Mouse (Mus musculus) adrenal gland, adult 8-10 months (tissue): ENCODE measurements around the gene Cdca3. TPM values are rescaled to one million over a fixed set of nuclear protein-coding genes. Genes with fewer than 3 reads are reported as not detected.

Source experiments
- DNase-seq: peaks from one replicate; pipeline ENCODE4 v3.0.0; 2022
- total RNA-seq, 4 experiments: library from RNA; stranded (reverse); gene quantifications; 2 replicates each; pipeline ENCODE4 v1.2.4; 2022

The Cdca3 gene
- total RNA-seq, 4 experiments from 2014 or later, result 1.9 to 4.4 (median 2.7) TPM

DNA sequence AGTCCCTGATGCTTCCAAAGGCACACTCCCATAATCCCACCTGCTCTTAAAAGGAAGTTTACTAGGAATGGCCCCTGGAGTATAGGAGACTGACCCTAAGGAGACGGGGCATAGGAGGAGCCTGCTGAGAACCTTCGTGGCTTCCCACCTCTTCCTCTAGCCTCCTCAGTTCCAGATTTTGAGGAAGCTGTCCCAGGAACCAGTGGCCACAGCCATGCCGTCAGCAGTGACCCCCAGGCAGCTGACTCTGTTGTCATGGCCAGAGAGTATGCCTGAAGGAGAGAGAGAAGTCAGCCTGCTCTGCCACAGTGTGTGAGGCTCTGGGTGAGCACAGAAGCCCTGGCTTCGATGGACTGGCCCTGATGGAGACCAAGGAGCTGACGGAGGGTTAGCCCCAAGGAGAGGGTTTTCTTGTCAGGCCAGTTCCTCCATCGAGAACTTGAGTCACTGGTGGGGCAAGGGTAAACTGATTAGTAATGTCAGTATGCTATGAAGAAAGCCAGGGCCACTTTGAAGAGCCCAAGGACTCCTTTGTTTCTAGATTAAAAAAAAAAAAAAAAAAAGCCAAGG lies 5.2 kb downstream of the Cdca3 start:
- DNase-seq, result no peak

DNA sequence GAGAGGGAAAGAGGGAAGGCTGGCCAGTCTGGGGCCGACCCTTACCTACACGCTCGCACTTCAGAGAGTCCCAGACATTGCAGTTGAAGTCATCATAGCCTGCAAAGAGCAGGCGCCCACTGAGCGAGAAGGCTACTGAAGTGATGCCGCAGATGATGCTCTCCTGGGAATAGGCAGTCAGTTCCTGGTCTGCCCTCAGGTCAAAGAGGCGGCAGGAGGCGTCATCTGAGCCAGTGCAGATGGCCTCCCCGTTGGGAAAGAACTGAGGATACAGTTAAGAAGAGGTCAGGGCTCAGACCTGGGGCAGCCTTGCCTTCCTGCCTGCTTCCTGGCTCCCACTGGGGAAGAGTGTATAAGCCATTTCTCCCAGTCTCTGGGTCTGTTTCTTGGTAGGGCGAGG lies 6.2 kb downstream of the Cdca3 start:
- no peak for DNase-seq

- DNase-seq, result no peak
Observed at GRCm38 (mm10) chr6:124836411-124836810, 7.1 kb downstream of the Cdca3 start.

GRCm38 (mm10) chr6:124839805-124840204 lies 10.5 kb downstream of the Cdca3 start:
- no peak for DNase-seq

GRCm38 (mm10) chr6:124840241-124841167 lies 11.2 kb downstream of the Cdca3 start, which contains the start of gene Gnb3:
Gnb3 (minus strand) TSS chr6:124840275.
- no peak for DNase-seq

DNA sequence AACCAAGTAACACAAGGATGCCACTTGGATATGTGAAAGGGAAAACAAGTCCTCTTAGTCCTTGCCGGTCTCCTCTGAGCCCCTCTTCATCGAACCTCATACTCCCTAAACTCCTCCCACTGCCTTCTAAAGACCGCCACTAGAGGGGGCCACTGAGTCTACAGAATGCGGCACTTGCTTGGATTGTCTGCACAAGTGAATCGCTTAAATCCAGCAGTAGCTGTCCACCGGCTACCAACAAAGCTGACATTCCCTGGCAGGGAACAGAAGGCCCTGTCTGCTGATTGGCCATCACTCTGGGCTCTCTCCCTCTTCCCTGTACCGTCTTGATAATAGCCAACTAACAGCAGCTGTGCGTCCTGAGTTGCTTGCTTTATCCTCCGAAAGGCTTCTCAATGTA lies 18.0 kb downstream of the Cdca3 start:
- DNase-seq, result peak; percentile 78

- DNase-seq, result no peak
Observed at GRCm38 (mm10) chr6:124850535-124850934, 21.2 kb downstream of the Cdca3 start.

DNA sequence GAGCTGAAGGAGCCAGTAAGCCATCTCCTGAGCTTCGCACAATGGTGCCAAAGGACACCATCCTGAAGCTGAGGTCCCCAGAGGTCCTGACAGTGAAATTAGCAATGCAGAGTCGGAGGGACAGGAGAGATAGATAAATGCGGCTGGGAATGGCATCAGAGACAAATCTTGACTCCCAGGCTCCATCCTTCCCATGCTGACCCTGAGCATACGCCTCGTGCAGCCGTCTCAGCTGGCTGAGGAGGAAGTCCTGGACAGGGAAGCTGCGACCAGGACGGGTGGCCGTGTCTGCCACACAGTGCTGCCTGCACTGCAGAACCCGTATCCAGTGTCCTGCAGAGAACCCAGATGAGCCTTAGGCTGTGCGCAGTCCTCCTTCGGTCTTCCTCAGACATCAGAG lies 25.3 kb downstream of the Cdca3 start:
- no peak for DNase-seq

- DNase-seq, result no peak
Observed at GRCm38 (mm10) chr6:124856321-124856720, 27.0 kb downstream of the Cdca3 start.

GRCm38 (mm10) chr6:124856916-124857839 lies 27.8 kb downstream of the Cdca3 start, which contains the start of gene P3h3:
P3h3 (minus strand) TSS chr6:124857752.
- DNase-seq, result peak; percentile 72

GRCm38 (mm10) chr6:124857840-124858530 lies 28.6 kb downstream of the Cdca3 start:
- DNase-seq, result no peak

- no peak for DNase-seq
Observed at GRCm38 (mm10) chr6:124858561-124859318, 29.4 kb downstream of the Cdca3 start.

DNA sequence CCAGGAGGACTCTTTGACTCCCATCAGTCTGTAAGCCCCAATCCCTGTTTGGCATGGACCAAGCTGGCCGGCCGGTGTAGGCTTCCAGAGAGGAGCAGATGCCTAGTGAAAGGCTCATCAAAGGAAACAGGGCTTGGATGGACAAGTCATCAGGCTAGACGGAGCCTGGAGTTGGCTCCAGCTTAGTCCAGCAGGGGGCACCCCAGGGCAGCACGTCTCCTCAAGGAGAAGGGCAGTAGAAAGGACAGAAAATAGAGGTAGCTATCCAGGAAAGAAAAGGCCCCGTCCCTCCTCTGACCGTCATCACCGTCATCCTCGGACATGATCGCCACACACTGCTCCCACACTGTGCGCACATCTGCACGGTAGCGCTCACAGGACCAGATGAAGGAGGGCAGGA lies 30.4 kb downstream of the Cdca3 start:
- peak; percentile 75 for DNase-seq

DNA sequence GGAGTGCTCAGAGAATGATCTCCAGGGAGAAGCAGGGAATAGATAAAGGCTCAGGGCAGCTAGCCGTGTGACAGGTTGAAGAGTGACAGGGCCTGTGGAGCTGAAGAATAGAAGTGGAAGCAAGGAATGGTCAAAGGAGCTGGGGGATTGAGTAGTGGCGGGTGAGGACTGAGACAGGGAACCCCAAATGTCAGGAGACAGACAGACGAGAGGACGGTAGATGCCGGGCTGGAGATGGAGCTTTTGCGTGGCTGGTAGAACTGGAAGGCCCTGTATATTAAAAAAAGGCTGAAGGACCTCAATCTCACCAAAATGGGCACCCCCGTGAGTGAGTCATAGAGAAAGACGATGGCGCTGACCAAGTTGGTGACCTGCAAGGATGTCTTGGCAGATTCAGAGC lies 31.2 kb downstream of the Cdca3 start:
- DNase-seq, result no peak

DNA sequence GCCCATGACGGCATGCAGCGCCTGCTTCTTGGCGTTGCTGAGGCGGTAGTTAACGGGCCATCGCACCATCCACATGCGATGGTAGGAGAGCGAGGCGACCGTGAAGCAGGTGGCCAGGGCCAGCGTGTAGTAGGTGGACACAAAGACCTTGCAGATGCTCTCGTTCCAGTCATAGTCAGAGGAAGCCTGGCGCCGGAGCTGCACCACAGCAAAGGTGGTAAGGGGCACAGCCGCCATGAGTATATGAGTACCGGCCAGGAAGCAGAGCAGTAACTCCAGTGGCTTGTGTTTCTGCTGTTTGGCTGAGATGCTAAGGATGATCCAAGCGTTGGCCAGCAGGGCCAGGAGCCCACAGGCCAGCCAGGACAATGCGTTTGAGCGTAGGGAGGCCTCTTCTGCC lies 31.9 kb downstream of the Cdca3 start:
- no peak for DNase-seq

GRCm38 (mm10) chr6:124861802-124862201 lies 32.5 kb downstream of the Cdca3 start:
- no peak for DNase-seq

- DNase-seq, result no peak
Observed at GRCm38 (mm10) chr6:124862406-124863124, 33.2 kb downstream of the Cdca3 start.

DNA sequence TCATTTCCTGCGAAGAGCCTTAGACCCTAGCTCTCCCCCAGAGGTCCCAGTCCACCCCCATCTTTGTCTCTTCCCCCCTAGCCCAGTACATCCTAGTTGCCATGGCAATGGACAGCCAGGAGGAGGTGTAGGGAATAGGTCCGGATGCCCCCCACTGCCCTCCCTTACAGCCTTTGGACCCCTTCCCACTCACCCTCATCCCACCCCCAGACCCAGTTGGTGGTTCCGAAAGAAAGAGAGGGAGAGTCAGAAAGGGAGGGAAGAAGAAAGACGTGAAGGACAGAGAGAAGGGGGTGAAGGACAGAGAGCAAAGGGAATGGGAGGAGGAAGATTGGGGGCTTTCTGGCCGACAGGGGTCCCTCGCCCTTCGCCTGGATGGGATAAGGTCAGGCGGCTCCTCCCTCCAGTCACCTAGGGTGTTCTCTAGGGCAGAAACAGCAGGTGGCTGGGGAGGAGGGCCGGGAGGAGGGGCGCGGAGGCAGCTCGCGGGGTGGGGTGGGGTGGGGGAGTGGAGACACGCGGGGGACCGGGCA lies 33.8 kb downstream of the Cdca3 start:
- no peak for DNase-seq

- no peak for DNase-seq
Observed at GRCm38 (mm10) chr6:124863658-124864298, 34.4 kb downstream of the Cdca3 start, which contains the start of gene Gpr162. Gpr162 (minus strand) TSS chr6:124863983.
